Mouse (Mus musculus) stomach, postnatal 0 days (tissue): Measurements from ENCODE around the gene Sipa1l2.

Experiments used
- CTCF ChIP-seq: IDR thresholded peaks from 2 replicates; pipeline ENCODE4 v1.5.1; 2016; ENCODE audit warnings: antibody characterized with exemption, low read depth, mild to moderate bottlenecking, moderate library complexity
- EP300 ChIP-seq: optimal IDR thresholded peaks from 2 replicates; pipeline ENCODE3; 2016; ENCODE audit warnings: antibody characterized with exemption

DNA sequence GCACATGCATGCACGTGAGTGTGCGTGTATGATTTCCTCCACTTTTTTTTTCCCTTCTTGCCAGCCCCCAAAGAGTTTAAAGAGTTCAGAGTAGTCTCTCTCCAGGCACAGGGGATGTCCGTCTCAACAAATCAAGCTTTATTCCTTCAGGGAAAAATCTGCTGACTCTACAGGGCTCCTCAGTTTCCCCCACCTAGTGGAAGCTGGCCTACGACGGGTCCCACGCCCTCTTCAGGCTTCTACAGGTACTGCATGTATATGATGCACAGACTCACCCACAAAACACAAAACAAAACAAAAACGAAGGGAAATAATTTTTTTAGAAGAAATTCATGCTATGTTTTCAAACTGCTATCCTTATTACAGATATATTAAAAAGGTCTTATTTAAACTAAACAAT lies 189.7 kb downstream of the Sipa1l2 start:
- TF ChIP-seq CTCF, result peak; percentile 45
- TF ChIP-seq EP300, result no peak
